Mouse (Mus musculus): Measurements from ENCODE around the gene Hrh3.

GRCm38 (mm10) chr2:180147379-180147778, 43.1 kb upstream of the Hrh3 start:
- TF ChIP-seq GATA1 (IDR thresholded peaks at IDR 0.05; ENCODE audit: borderline replicate concordance, low read length): no peak
- TF ChIP-seq FLI1 (IDR thresholded peaks at IDR 0.05; ENCODE audit: low read length): no peak

Measured in megakaryocyte, embryonic 14.5 days (primary cell).